Mouse (Mus musculus): ENCODE data around the gene Nagpa. TPM values are rescaled to one million over a fixed set of nuclear protein-coding genes. Genes with fewer than 3 reads are reported as not detected.

Nagpa gene
- polyA plus RNA-seq, 1 experiment, result 38.8 TPM

GRCm38 (mm10) chr16:5217341-5218133 is 13.7 kb upstream of the Nagpa start:
- WGBS, result 81% methylated on average over 5 of the region's 5 CpGs
- Histone ChIP-seq H3K36me3 (ENCODE audit: control insufficient read depth, insufficient read depth, low read length) (no peaks in the 10 kb centered on the region), H3K27ac (ENCODE audit: insufficient read depth, low read depth, low read length) (no peak overlapping the region), H3K4me3 (ENCODE audit: low read depth, low read length) (no peak overlapping the region), H3K4me1 (ENCODE audit: control insufficient read depth, insufficient read depth, insufficient read length, low read length) (no peaks in the 10 kb centered on the region; the same call in 1 of the 2 replicates), H3K27me3 (ENCODE audit: control insufficient read depth, insufficient read depth, low read length) (no peaks in the 10 kb centered on the region)
- no peak for TF ChIP-seq CTCF (IDR thresholded peaks at IDR 0.05; ENCODE audit: extremely low read depth, insufficient read length, insufficient replicate concordance, low read depth, low read length)
- TF ChIP-seq POLR2A (IDR thresholded peaks at IDR 0.05; ENCODE audit: low read depth, low read length), result no peak

GRCm38 (mm10) chr16:5216686-5217085 is 12.9 kb upstream of the Nagpa start:
- TF ChIP-seq CTCF (IDR thresholded peaks at IDR 0.05; ENCODE audit: extremely low read depth, insufficient read length, insufficient replicate concordance, low read depth, low read length) (no peak), POLR2A (IDR thresholded peaks at IDR 0.05; ENCODE audit: low read depth, low read length) (no peak)
- Histone ChIP-seq H3K4me1 (ENCODE audit: control insufficient read depth, insufficient read depth, insufficient read length, low read length) (no peaks in the 10 kb centered on the region; the same call in 1 of the 2 replicates), H3K27ac (ENCODE audit: insufficient read depth, low read depth, low read length) (no peak overlapping the region), H3K27me3 (ENCODE audit: control insufficient read depth, insufficient read depth, low read length) (no peaks in the 10 kb centered on the region), H3K36me3 (ENCODE audit: control insufficient read depth, insufficient read depth, low read length) (no peaks in the 10 kb centered on the region), H3K4me3 (ENCODE audit: low read depth, low read length) (no peak overlapping the region)
- WGBS, result 31% methylated on average over 6 of the region's 6 CpGs

DNA sequence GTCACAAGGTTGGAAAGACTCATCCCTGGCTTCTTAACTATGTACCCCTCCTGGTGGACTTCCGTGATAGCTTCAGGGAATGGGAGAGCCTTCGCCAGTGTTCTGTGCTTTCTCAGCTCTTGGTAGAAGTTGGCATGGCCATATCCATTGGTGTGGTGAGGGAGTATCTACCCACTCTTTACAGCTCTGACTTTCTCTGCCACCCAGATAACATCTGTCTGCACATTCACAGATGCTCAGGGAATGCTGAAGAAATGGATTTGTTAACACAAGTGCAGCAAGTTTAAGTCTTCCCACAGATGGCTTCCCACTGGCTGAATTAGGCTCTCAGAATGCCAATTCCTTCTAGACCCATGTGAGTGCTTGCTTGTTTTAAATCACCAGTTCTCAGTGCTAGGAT is 10.3 kb upstream of the Nagpa start:
- WGBS, result 86% methylated on average over 2 of the region's 2 CpGs
- no peaks in the 10 kb centered on the region for H3K27me3 ChIP-seq (ENCODE audit: control insufficient read depth, insufficient read depth, low read length)
- no peak overlapping the region for H3K4me3 ChIP-seq (ENCODE audit: low read depth, low read length)
- no peak overlapping the region for H3K27ac ChIP-seq (ENCODE audit: insufficient read depth, low read depth, low read length)
- no peaks in the 10 kb centered on the region for H3K36me3 ChIP-seq (ENCODE audit: control insufficient read depth, insufficient read depth, low read length)
- no peaks in the 10 kb centered on the region; the same call in 1 of the 2 replicates for H3K4me1 ChIP-seq (ENCODE audit: control insufficient read depth, insufficient read depth, insufficient read length, low read length)
- TF ChIP-seq POLR2A (IDR thresholded peaks at IDR 0.05; ENCODE audit: low read depth, low read length), result no peak
- TF ChIP-seq CTCF (IDR thresholded peaks at IDR 0.05; ENCODE audit: extremely low read depth, insufficient read length, insufficient replicate concordance, low read depth, low read length), result no peak

GRCm38 (mm10) chr16:5212150-5212549 is 8.3 kb upstream of the Nagpa start:
- Histone ChIP-seq H3K36me3 (ENCODE audit: control insufficient read depth, insufficient read depth, low read length) (no peaks in the 10 kb centered on the region), H3K27me3 (ENCODE audit: control insufficient read depth, insufficient read depth, low read length) (no peaks in the 10 kb centered on the region), H3K4me3 (ENCODE audit: low read depth, low read length) (no peak overlapping the region), H3K27ac (ENCODE audit: insufficient read depth, low read depth, low read length) (no peak overlapping the region), H3K4me1 (ENCODE audit: control insufficient read depth, insufficient read depth, insufficient read length, low read length) (no peaks in the 10 kb centered on the region; the same call in 1 of the 2 replicates)
- 83% methylated on average over 3 of the region's 3 CpGs for WGBS
- TF ChIP-seq CTCF (IDR thresholded peaks at IDR 0.05; ENCODE audit: extremely low read depth, insufficient read length, insufficient replicate concordance, low read depth, low read length) (no peak), POLR2A (IDR thresholded peaks at IDR 0.05; ENCODE audit: low read depth, low read length) (no peak)

GRCm38 (mm10) chr16:5210365-5210764 is 6.6 kb upstream of the Nagpa start:
- no peak overlapping the region for H3K4me3 ChIP-seq (ENCODE audit: low read depth, low read length)
- no peak overlapping the region for H3K27ac ChIP-seq (ENCODE audit: insufficient read depth, low read depth, low read length)
- no peaks in the 10 kb centered on the region for H3K36me3 ChIP-seq (ENCODE audit: control insufficient read depth, insufficient read depth, low read length)
- TF ChIP-seq CTCF (IDR thresholded peaks at IDR 0.05; ENCODE audit: extremely low read depth, insufficient read length, insufficient replicate concordance, low read depth, low read length) (no peak), POLR2A (IDR thresholded peaks at IDR 0.05; ENCODE audit: low read depth, low read length) (no peak)
- H3K27me3 ChIP-seq (ENCODE audit: control insufficient read depth, insufficient read depth, low read length), result no peaks in the 10 kb centered on the region
- H3K4me1 ChIP-seq (ENCODE audit: control insufficient read depth, insufficient read depth, insufficient read length, low read length), result no peaks in the 10 kb centered on the region
- 64% methylated on average over 2 of the region's 2 CpGs for WGBS

GRCm38 (mm10) chr16:5206051-5206450 is 2.2 kb upstream of the Nagpa start:
- H3K27ac ChIP-seq (ENCODE audit: insufficient read depth, low read depth, low read length), result no peak overlapping the region
- no peaks in the 10 kb centered on the region; the same call in 1 of the 2 replicates for H3K36me3 ChIP-seq (ENCODE audit: control insufficient read depth, insufficient read depth, low read length)
- no peak for TF ChIP-seq CTCF (IDR thresholded peaks at IDR 0.05; ENCODE audit: extremely low read depth, insufficient read length, insufficient replicate concordance, low read depth, low read length)
- no peak for TF ChIP-seq POLR2A (IDR thresholded peaks at IDR 0.05; ENCODE audit: low read depth, low read length)
- H3K27me3 ChIP-seq (ENCODE audit: control insufficient read depth, insufficient read depth, low read length), result no peaks in the 10 kb centered on the region
- 0 out of 2 replicates have a peak, but pooled peaks cover 4% of the 10 kb centered on the region for H3K4me1 ChIP-seq (ENCODE audit: control insufficient read depth, insufficient read depth, insufficient read length, low read length)
- no peak overlapping the region for H3K4me3 ChIP-seq (ENCODE audit: low read depth, low read length)
- WGBS, result 71% methylated on average over 5 of the region's 5 CpGs

- H3K27me3 ChIP-seq (ENCODE audit: control insufficient read depth, insufficient read depth, low read length), result no peaks in the 10 kb centered on the region
- 91% methylated on average over 5 of the region's 5 CpGs for WGBS
- 0 out of 2 replicates have a peak, but pooled peaks cover 4% of the 10 kb centered on the region for H3K4me1 ChIP-seq (ENCODE audit: control insufficient read depth, insufficient read depth, insufficient read length, low read length)
- no peak overlapping the region for H3K27ac ChIP-seq (ENCODE audit: insufficient read depth, low read depth, low read length)
- TF ChIP-seq CTCF (IDR thresholded peaks at IDR 0.05; ENCODE audit: extremely low read depth, insufficient read length, insufficient replicate concordance, low read depth, low read length) (no peak), POLR2A (IDR thresholded peaks at IDR 0.05; ENCODE audit: low read depth, low read length) (no peak)
- no peak overlapping the region for H3K4me3 ChIP-seq (ENCODE audit: low read depth, low read length)
- H3K36me3 ChIP-seq (ENCODE audit: control insufficient read depth, insufficient read depth, low read length), result peaks cover 2% of the 10 kb centered on the region; the same call in 1 of the 2 replicates
These were observed 1.7 kb upstream of the Nagpa start for GRCm38 (mm10) chr16:5205431-5205970.
